Mouse (Mus musculus) forebrain, embryonic 15.5 days (tissue): ENCODE results near the gene Sptb. TPM values are rescaled to one million over a fixed set of nuclear protein-coding genes. Genes with fewer than 3 reads are reported as not detected.

Source experiments
- ATAC-seq: fragments of 200-750 bp; cut with Nextera tagmentation; replicated peaks from 2 replicates; pipeline ENCODE4 v1.8.0; 2017; ENCODE audit warnings: mild to moderate bottlenecking, moderate TSS enrichment, moderate library complexity
- H3K27ac ChIP-seq: fragments of 300-500 bp; sonication (generic); replicated peaks from 2 replicates; pipeline ENCODE4 v1.5.1; 2015; ENCODE audit warnings: mild to moderate bottlenecking, inconsistent platforms
- H3K27me3 ChIP-seq: fragments of 300-500 bp; sonication (generic); 2 replicates; pipeline ENCODE4 v1.6.1; 2015; ENCODE audit warnings: inconsistent platforms
- H3K36me3 ChIP-seq: fragments of 300-500 bp; sonication (generic); 2 replicates; pipeline ENCODE4 v1.6.1; 2015; ENCODE audit warnings: mild to moderate bottlenecking, inconsistent platforms
- H3K4me1 ChIP-seq: fragments of 300-500 bp; sonication (generic); 2 replicates; pipeline ENCODE4 v1.6.1; 2015; ENCODE audit warnings: inconsistent platforms
- H3K4me2 ChIP-seq: fragments of 300-500 bp; sonication (generic); replicated peaks from 2 replicates; pipeline ENCODE4 v1.6.1; 2015; ENCODE audit warnings: mild to moderate bottlenecking, inconsistent platforms
- H3K4me3 ChIP-seq: fragments of 300-500 bp; sonication (generic); 2 replicates; pipeline ENCODE4 v1.5.1; 2015; ENCODE audit warnings: mild to moderate bottlenecking, inconsistent platforms
- H3K9ac ChIP-seq: fragments of 300-500 bp; sonication (generic); replicated peaks from 2 replicates; pipeline ENCODE4 v1.6.1; 2015; ENCODE audit warnings: mild to moderate bottlenecking, inconsistent platforms
- H3K9me3 ChIP-seq: fragments of 300-500 bp; sonication (generic); 2 replicates; pipeline ENCODE4 v1.6.1; 2016; ENCODE audit warnings: inconsistent platforms
- WGBS: fragments of 180-500 bp; shearing (Covaris S2); methylation state at CpG from one replicate; pipeline ENCODE4 v1.1.7; 2015; ENCODE audit warnings: mixed read lengths; 5-methylcytosine and 5-hydroxymethylcytosine counted together
- polyA plus RNA-seq: library from polyadenylated mRNA; unstranded; fragments of >200 nt; fragmentation: Nextera tagmentation; extraction: Ambion mirVana; gene quantifications from 2 replicates; pipeline ENCODE4 v1.2.1, GENCODE M21; 2015

The Sptb gene
- polyA plus RNA-seq, 1 experiment from 2014 or later: 1.1 TPM

DNA sequence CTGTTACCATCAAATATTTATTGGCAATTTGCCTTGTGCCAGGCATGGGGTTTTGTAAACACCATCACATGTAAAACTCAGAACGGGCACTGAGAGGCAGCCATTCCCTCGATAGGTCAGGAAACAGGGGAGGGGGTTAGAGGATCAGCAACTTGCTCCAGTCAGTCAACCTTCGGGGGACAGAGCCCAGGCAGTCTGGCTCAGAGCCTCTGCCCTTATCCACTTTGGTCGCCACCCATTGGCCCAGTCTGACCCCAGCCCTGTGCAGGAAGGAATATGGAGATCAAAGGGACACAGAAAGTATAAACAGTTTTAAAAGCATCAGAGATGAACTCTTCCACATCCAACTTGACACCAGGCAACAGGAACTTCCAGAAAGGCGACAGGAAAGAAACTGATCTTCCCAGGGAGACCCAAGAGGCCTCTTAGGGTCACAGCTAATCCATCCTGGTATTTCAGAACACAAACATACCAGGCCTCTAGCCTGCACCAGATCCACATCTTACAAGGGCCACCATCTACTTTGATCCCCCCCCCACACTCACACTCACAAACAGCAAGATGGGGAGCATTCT is 40.3 kb downstream of the Sptb start:
- Histone ChIP-seq H3K9me3 (no peaks in the 10 kb centered on the region), H3K27ac (no peak overlapping the region), H3K27me3 (no peaks in the 10 kb centered on the region), H3K4me2 (no peak overlapping the region), H3K9ac (no peak overlapping the region), H3K36me3 (no peaks in the 10 kb centered on the region), H3K4me1 (no peaks in the 10 kb centered on the region), H3K4me3 (no peak overlapping the region)
- WGBS: 50% methylated on average over 5 of the region's 5 CpGs
- ATAC-seq: no peak

DNA sequence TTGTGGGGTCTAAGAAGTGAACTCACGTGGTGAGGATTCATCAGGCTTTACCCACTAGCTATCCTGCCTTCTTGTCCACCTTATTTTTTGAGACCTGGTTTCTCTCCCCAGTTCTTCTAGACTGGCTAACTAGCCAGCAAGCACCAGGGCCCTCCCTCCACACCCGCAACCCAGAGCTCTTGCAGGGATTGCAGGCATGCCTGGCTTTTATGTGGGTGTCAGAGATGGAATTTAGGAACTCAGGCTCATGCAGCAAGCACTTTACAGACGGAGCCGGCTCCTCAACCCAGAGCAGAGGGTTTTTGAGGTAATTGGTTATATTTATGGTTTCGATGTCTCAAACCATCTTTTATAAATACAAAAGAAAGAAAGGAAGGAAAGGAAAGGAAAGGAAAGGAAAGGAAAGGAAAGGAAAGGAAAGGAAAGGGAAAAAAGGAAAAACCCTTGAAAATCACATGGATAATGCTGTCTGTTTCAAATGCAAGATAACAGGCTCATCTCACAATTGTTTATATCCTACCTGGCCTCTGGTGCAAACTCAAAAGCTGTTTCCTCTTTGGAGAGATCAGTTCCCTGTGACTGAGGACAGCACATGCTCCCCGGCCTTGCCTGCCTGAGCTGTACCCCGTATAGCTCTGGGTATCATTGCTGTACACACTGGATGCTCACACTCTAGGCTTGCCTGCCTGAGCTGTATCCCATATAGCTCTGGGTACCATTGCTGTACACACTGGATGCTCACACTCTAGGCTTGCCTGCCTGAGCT is 41.5 kb downstream of the Sptb start:
- no peaks in the 10 kb centered on the region for H3K4me1 ChIP-seq
- no peak overlapping the region for H3K9ac ChIP-seq
- no peaks in the 10 kb centered on the region for H3K27me3 ChIP-seq
- ATAC-seq: no peak
- H3K9me3 ChIP-seq: no peaks in the 10 kb centered on the region
- 89% methylated on average over 7 of the region's 7 CpGs for WGBS
- H3K27ac ChIP-seq: no peak overlapping the region
- H3K4me3 ChIP-seq: no peak overlapping the region
- H3K36me3 ChIP-seq: no peaks in the 10 kb centered on the region
- no peak overlapping the region for H3K4me2 ChIP-seq

DNA sequence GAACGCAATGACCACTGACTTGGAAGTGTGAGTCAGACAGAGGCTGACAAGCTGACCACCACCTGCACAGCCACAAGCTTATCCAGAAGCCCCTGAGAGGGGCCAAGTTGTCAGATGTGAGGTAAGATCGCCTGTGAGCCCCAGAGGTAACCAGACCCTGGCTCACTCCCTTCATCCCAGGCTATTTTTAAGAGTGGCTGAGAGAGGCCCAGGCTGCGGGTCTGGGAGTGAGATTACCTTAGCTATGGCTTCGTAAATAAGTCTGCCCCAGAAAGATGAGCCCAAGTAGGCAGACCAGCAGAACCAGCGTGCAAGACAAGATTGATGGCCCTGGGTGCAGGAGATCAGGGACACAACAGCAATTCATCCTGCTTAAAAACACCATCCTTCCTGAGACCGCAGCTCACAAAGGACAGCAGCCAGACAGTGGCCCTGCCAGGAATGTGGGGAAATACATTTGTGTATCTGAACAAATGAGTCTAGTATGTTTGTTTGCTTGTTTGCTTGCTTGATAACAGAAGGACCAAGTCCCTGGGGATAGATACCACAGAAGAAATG is 58.5 kb downstream of the Sptb start:
- H3K27ac ChIP-seq: no peak overlapping the region
- no peak overlapping the region for H3K4me3 ChIP-seq

DNA sequence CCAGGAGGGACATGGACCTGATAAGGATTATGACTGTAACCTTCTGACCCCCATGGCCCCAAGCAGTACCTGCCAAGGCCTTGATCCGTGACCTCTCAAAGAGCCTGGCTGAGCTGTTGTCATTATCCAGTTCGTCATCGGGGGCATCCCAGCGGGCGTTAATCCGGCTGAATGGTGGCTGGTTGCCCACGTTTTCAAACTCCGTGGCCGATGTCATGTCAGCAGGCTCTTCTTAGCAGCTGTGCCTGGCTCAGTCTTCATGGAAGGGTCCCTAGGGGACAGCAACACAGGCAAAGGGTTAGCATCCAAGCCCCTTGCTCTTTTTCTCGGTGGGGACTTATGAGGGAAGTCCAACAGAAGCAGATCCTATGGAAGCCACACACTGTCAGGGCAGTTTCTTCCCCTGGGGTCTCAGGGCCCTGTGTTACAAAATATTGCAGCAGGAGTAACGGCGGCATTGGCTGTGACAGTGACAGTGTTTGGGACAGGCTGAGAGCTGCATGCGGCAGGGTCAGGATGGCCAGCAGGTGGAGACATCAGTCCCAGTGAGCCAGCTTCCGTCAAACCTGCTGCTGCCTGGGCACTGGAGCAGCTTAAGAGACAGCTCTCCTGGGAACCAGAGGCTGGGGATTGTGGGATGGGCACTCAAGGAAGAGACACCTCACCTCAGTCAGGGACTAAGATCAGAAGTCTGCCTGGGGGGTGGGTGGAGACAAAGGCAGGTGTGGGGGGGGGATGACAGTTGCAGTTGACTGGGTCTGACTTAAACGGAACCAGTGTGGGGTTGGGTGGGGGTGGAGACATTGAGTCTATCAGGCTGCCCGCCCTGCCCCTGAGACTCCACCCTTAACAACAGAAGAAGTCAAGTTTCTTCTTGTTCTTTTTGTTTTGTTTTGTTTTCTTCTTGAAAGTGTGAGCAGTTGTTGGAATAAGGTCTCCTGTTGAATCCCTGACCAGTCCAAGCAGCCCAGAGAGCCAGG is 60.3 kb downstream of the Sptb start:
- no peak overlapping the region for H3K27ac ChIP-seq
- no peaks in the 10 kb centered on the region for H3K36me3 ChIP-seq
- H3K27me3 ChIP-seq: no peaks in the 10 kb centered on the region
- no peak overlapping the region for H3K9ac ChIP-seq
- H3K4me2 ChIP-seq: no peak overlapping the region
- no peak overlapping the region for H3K4me3 ChIP-seq
- peak; percentile 60 for ATAC-seq
- H3K4me1 ChIP-seq: no peaks in the 10 kb centered on the region
- H3K9me3 ChIP-seq: no peaks in the 10 kb centered on the region
- WGBS: 42% methylated on average over 16 of the region's 16 CpGs

More for the DNA sequence above, 58.5 kb downstream of the Sptb start:
- Histone ChIP-seq H3K27me3 (no peaks in the 10 kb centered on the region), H3K9ac (no peak overlapping the region), H3K36me3 (no peaks in the 10 kb centered on the region), H3K4me1 (no peaks in the 10 kb centered on the region), H3K4me2 (no peak overlapping the region), H3K9me3 (no peaks in the 10 kb centered on the region)
- no peak for ATAC-seq
- WGBS: 96% methylated on average over 6 of the region's 6 CpGs

DNA sequence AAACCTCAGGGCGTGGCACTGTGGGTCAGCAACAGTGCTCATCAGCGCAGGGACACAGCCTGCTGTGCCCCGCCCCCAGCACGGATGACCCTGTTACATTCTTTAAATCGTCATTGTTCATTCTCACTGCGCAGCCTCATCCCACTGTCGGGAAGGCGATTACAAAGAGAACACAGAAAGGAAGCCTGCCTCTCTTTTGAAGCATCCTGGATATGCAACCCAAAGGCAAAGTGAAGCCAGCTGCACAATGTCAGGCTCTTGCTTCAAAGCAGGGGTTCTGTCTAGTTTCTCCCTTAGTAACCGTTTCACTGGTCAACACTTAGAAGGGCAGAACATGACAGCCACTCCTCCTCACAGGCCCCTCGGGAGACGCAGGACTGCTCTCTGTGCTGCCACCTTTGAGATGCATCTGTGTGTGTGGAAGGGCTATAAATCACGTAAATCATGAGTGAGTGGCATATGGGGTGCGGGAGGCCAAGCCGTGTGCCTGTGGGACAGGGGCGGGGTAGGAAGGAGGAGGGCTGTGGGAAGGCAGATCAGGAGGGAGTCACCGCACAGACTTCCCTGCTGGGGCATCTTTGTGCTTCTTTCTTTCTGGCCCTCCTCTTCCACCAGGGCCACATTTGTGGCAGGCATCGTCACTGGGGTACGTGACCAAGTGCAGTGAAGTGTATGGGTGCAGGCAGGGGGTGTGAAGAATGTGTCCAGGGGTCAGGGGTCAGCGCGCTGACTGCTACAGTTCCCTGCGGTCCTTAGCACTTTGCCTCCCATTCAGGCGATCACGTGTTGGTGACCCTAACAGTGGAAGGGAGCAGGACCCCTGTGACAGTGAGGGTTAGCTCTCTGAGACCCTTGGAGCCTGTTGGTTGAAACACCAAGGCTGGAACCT is 64.9 kb downstream of the Sptb start:
- H3K27ac ChIP-seq: no peak overlapping the region
- no peaks in the 10 kb centered on the region for H3K9me3 ChIP-seq
- no peak overlapping the region for H3K4me3 ChIP-seq
- no peak overlapping the region for H3K4me2 ChIP-seq
- WGBS: 61% methylated on average over 23 of the region's 23 CpGs
- peaks cover 4% of the 10 kb centered on the region; the same call in 1 of the 2 replicates for H3K4me1 ChIP-seq
- no peaks in the 10 kb centered on the region for H3K36me3 ChIP-seq
- ATAC-seq: no peak
- H3K27me3 ChIP-seq: no peaks in the 10 kb centered on the region
- H3K9ac ChIP-seq: no peak overlapping the region

DNA sequence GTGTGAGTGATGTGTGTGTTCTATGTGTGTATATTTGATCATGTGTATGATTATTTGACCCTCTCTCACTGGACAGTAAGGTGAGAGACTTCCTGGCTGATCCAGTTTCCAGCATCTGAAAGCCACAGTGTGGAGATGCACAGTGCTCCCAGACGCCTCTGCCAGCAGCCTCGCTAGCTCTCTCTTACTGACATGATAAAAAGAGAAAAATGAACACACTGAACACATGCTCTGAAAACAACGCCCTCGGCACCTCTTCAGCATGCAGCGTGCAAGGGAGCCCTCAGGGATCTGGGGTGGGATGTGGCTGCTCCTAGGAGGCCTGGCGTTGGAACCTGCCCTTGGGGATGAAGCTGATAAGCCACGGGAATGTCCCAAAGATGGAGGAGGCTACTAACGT is 66.7 kb downstream of the Sptb start:
- Histone ChIP-seq H3K4me3 (no peak overlapping the region), H3K4me2 (no peak overlapping the region), H3K27ac (no peak overlapping the region), H3K4me1 (peaks cover 5% of the 10 kb centered on the region; the same call in 1 of the 2 replicates), H3K9ac (no peak overlapping the region), H3K27me3 (no peaks in the 10 kb centered on the region), H3K9me3 (no peaks in the 10 kb centered on the region), H3K36me3 (no peaks in the 10 kb centered on the region)
- no peak for ATAC-seq
- WGBS: 73% methylated on average over 8 of the region's 8 CpGs

DNA sequence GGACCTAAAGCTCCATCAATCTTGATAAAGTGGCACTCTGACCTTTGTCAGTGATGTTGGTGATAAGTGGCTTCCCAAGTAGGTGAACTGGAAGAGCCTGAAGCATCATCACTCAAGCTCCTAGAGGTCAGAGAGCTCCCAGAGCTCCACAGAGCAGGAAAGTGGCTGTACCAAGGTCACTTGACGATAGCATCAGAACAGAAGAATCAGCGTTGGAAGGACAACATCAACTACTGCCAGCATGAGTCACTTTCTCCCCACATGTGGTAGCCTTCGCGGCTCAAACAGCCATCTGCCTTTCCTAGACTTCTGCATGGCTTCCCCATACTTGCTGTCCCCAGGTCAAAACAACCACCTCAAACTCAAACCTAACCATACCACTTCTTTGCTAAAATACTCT is 67.7 kb downstream of the Sptb start:
- Histone ChIP-seq H3K27ac (no peak overlapping the region), H3K9me3 (no peaks in the 10 kb centered on the region), H3K27me3 (no peaks in the 10 kb centered on the region), H3K4me3 (no peak overlapping the region), H3K9ac (no peak overlapping the region), H3K4me2 (no peak overlapping the region), H3K4me1 (peaks cover 5% of the 10 kb centered on the region; the same call in 1 of the 2 replicates), H3K36me3 (no peaks in the 10 kb centered on the region)
- no peak for ATAC-seq
- 89% methylated on average over 4 of the region's 4 CpGs for WGBS

DNA sequence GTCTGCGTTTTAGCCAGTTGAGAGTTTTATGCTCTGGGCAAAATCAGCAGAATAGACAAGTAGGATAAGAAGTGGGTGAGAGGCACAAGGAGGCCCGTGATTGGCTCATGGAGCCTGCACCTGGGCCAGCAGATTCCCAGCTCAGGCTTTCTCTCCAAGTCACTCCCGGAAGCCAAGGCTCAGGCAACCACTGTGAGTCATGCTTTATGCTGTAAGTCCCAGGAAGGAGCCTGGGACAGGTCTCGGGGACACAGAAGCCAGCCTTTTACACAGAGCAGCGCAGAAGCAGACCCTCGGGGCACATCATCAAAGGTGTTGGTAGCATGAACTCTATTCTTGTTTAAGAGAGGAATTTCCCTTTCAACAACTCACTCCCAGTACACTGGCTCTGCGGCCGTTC is 69.7 kb downstream of the Sptb start:
- H3K9me3 ChIP-seq: no peaks in the 10 kb centered on the region
- WGBS: 24% methylated on average over 8 of the region's 8 CpGs
- H3K4me1 ChIP-seq: peaks cover 5% of the 10 kb centered on the region; the same call in 1 of the 2 replicates
- no peak overlapping the region; the same call in 1 of the 2 replicates for H3K4me2 ChIP-seq
- no peaks in the 10 kb centered on the region for H3K27me3 ChIP-seq
- H3K36me3 ChIP-seq: no peaks in the 10 kb centered on the region
- no peak overlapping the region for H3K4me3 ChIP-seq
- no peak overlapping the region for H3K27ac ChIP-seq
- ATAC-seq: no peak
- H3K9ac ChIP-seq: no peak overlapping the region

DNA sequence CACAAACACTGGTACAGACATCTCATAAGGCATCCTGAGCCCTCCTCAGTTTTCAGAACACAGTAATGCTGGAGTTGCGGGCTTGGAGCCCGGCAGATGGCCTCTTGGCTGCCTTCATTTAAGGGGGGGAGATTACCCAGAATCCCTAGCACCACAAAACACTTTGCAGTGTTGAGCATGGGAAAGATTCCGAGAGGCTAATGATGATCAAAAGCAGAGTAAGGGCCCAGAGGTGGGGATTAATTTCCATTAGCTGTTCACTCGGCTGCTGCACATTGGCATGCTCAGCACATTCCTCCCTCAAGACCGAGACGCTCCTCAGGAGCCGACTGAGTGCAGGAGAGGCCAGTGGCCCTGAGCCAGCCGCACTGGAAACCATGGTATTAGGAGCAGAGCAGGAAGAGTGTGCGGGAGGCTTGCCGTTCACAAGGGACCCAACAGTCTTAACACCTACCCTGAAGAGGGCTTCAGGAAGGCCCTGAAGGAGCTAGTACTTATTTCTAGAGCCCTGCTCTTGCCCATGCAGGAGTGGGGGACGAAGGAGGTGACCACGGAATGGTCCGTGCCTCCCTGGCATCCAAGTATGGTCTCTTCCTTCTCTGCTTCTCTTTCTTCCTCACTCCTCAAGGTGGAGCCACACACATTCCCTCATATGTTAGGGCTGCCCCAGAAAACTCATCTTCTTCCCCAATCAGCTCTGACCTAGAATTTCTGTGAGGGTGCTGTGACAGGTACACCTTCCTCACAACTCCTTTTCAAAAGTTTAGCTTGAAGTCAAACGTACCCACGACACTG is 75.3 kb downstream of the Sptb start:
- peaks cover 13% of the 10 kb centered on the region for H3K4me1 ChIP-seq
- H3K9ac ChIP-seq: no peak overlapping the region
- ATAC-seq: peak; percentile 82
- no peaks in the 10 kb centered on the region for H3K27me3 ChIP-seq
- H3K36me3 ChIP-seq: no peaks in the 10 kb centered on the region
- 29% methylated on average over 15 of the region's 15 CpGs for WGBS
- no peaks in the 10 kb centered on the region for H3K9me3 ChIP-seq
- H3K27ac ChIP-seq: peak overlapping the region; percentile 25
- peak overlapping the region; percentile 19; the same call in 1 of the 2 replicates for H3K4me3 ChIP-seq
- H3K4me2 ChIP-seq: peak overlapping the region; percentile 38

DNA sequence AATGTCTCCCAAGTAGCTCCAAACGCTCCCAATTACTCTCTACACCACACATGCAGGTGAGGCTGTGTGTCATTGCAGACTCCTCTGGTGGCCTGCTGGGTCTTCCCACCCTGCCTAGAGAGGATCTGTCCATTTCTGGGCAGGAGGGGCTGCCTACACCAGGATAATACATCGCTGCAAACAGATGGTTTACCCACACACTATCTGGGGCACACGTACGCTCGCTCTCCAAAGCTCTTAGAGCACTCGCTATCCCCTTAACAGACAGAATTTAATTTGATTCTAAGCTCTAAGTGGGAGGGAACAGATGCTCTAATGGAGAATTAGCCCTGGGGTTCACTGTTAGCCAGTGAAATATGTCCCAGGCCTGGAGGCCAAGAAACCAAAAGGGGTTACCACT is 87.0 kb downstream of the Sptb start:
- no peak overlapping the region for H3K27ac ChIP-seq
- WGBS: 69% methylated on average over 6 of the region's 6 CpGs
- ATAC-seq: no peak

More for the DNA sequence above, 87.0 kb downstream of the Sptb start:
- Histone ChIP-seq H3K9me3 (no peaks in the 10 kb centered on the region), H3K27me3 (no peaks in the 10 kb centered on the region), H3K4me2 (no peak overlapping the region), H3K36me3 (no peaks in the 10 kb centered on the region), H3K4me3 (no peak overlapping the region), H3K9ac (no peak overlapping the region), H3K4me1 (no peaks in the 10 kb centered on the region)
